Comparison of ENCODE assay signal across 9 mouse cellular contexts in genomic region chr9:121856649-121857416, GRCm38 (mm10). TPM values are rescaled to one million over a fixed set of nuclear protein-coding genes. Genes with fewer than 3 reads are reported as not detected.
DNase-seq lines count a peak whose midpoint lies in the region; ATAC-seq lines count a peak whose summit lies in the region.
"Had no signal": no experiment of that assay in that cellular context is flagged by ENCODE, and none has a peak within 500 bp of the region (broad histone marks: within the 10 kb centered on the region; RNA-seq: fewer than 3 reads in every experiment).

No protein-coding gene starts in this region.

- peak overlapping the region; percentile 84 for H3K4me3 ChIP-seq in hindbrain, embryonic 12.5 days
- H3K4me3 ChIP-seq in liver, embryonic 13.5 days (replicated peaks), result peak overlapping the region; percentile 89
- peak overlapping the region; percentile 82 for H3K4me3 ChIP-seq in neural tube, embryonic 13.5 days

- H3K9ac ChIP-seq in hindbrain, embryonic 12.5 days, result peak overlapping the region; percentile 91
- H3K9ac ChIP-seq in liver, embryonic 13.5 days, result peak overlapping the region; percentile 94
- peak overlapping the region; percentile 94 for H3K9ac ChIP-seq in neural tube, embryonic 13.5 days

- intact Hi-C loops in left cerebral cortex, postnatal 14 days (cut with DNase I), result no loop called here

- peaks cover 3% of the 10 kb centered on the region; the same call in 1 of the 2 replicates for H3K36me3 ChIP-seq in hindbrain, embryonic 12.5 days
- H3K36me3 ChIP-seq in liver, embryonic 13.5 days, result peaks cover 6% of the 10 kb centered on the region
- peaks cover 4% of the 10 kb centered on the region for H3K36me3 ChIP-seq in neural tube, embryonic 13.5 days

- no peaks in the 10 kb centered on the region for H3K9me3 ChIP-seq in hindbrain, embryonic 12.5 days (replicated peaks)
- no peaks in the 10 kb centered on the region for H3K9me3 ChIP-seq in liver, embryonic 13.5 days (replicated peaks)
- no peaks in the 10 kb centered on the region for H3K9me3 ChIP-seq in neural tube, embryonic 13.5 days

- H3K27me3 ChIP-seq in hindbrain, embryonic 12.5 days, result no peaks in the 10 kb centered on the region
- H3K27me3 ChIP-seq in liver, embryonic 13.5 days, result no peaks in the 10 kb centered on the region
- H3K27me3 ChIP-seq in neural tube, embryonic 13.5 days, result no peaks in the 10 kb centered on the region

- DNase-seq in embryo, embryonic 10 days (ENCODE audit: low spot score), result peak; percentile 57
- no peak for DNase-seq in embryo, embryonic 9.5 days (ENCODE audit: extremely low spot score)
- DNase-seq in 416B (ENCODE audit: low read depth), result peak; percentile 45
- DNase-seq in c-Kit-positive CD71-positive TER-119-positive erythroid progenitor cells, embryonic 14.5 days (ENCODE audit: low spot score), result peak; percentile 37
- DNase-seq in liver, embryonic 13.5 days, result no peak
- no peak for DNase-seq in left cerebral cortex, postnatal 14 days (ENCODE audit: low spot score in 2 of 2)

- no peak; the same call in 1 of the 2 replicates for ATAC-seq in hindbrain, embryonic 12.5 days (ENCODE audit: low FRiP score)
- peak; percentile 33 for ATAC-seq in liver, embryonic 13.5 days (ENCODE audit: low read depth)
- ATAC-seq in neural tube, embryonic 13.5 days (ENCODE audit: low read depth), result no peak; the same call in 1 of the 2 replicates

- H3K4me1 ChIP-seq in hindbrain, embryonic 12.5 days, result peaks cover 11% of the 10 kb centered on the region
- H3K4me1 ChIP-seq in liver, embryonic 13.5 days (replicated peaks), result peaks cover 42% of the 10 kb centered on the region
- H3K4me1 ChIP-seq in neural tube, embryonic 13.5 days (replicated peaks), result peaks cover 22% of the 10 kb centered on the region

- WGBS in hindbrain, embryonic 12.5 days, result under 1% methylated on average over 39 of the region's 39 CpGs
- under 1% methylated on average over 38 of the region's 39 CpGs for WGBS in liver, embryonic 13.5 days (ENCODE audit: insufficient replicate concordance)
- WGBS in neural tube, embryonic 13.5 days, result 1% methylated on average over 39 of the region's 39 CpGs

- peak overlapping the region; percentile 88 for H3K4me2 ChIP-seq in hindbrain, embryonic 12.5 days (replicated peaks)
- H3K4me2 ChIP-seq in liver, embryonic 13.5 days, result peak overlapping the region; percentile 92
- H3K4me2 ChIP-seq in neural tube, embryonic 13.5 days, result peak overlapping the region; percentile 94

- peak overlapping the region; percentile 94 for H3K27ac ChIP-seq in hindbrain, embryonic 12.5 days
- H3K27ac ChIP-seq in liver, embryonic 13.5 days, result peak overlapping the region; percentile 94
- H3K27ac ChIP-seq in neural tube, embryonic 13.5 days (replicated peaks), result peak overlapping the region; percentile 93

RNA-seq across cellular contexts. Expression of gene Higd1a, which starts 1.3 kb away (rescaled TPM):
- 139 and 144 TPM in 2 replicates for polyA plus RNA-seq in hindbrain, embryonic 12.5 days (2016; fragmentation: Nextera tagmentation; extraction: Ambion mirVana)
- 105 and 113 TPM in 2 replicates for polyA plus RNA-seq in liver, embryonic 13.5 days (2015; fragmentation: Nextera tagmentation; extraction: Ambion mirVana)
- polyA plus RNA-seq in neural tube, embryonic 13.5 days (2015; fragmentation: Nextera tagmentation; extraction: Ambion mirVana), result 129 and 150 TPM in 2 replicates
- total RNA-seq in left cerebral cortex, postnatal 14 days (2021), result 100 to 1,000 TPM in 1 of 2 experiments, 10 to 100 TPM in 1; 99.1 to 108 TPM

RNA-seq across cellular contexts. Expression of gene Ccdc13, which starts 17.6 kb away (rescaled TPM):
- 2.9 and 4.4 TPM in 2 replicates for polyA plus RNA-seq in hindbrain, embryonic 12.5 days (2016; fragmentation: Nextera tagmentation; extraction: Ambion mirVana)
- not detected in 2 replicates for polyA plus RNA-seq in liver, embryonic 13.5 days (2015; fragmentation: Nextera tagmentation; extraction: Ambion mirVana)
- 2.8 and 3.0 TPM in 2 replicates for polyA plus RNA-seq in neural tube, embryonic 13.5 days (2015; fragmentation: Nextera tagmentation; extraction: Ambion mirVana)
- total RNA-seq in left cerebral cortex, postnatal 14 days (2021), result 1 to 10 TPM; 9.1 to 9.3 TPM

RNA-seq across cellular contexts. Expression of gene Ackr2, which starts 41.3 kb away (rescaled TPM):
- 1.2 and 1.3 TPM in 2 replicates for polyA plus RNA-seq in hindbrain, embryonic 12.5 days (2016; fragmentation: Nextera tagmentation; extraction: Ambion mirVana)
- 0.21 and 0.27 TPM in 2 replicates for polyA plus RNA-seq in liver, embryonic 13.5 days (2015; fragmentation: Nextera tagmentation; extraction: Ambion mirVana)
- 1.2 and 1.4 TPM in 2 replicates for polyA plus RNA-seq in neural tube, embryonic 13.5 days (2015; fragmentation: Nextera tagmentation; extraction: Ambion mirVana)
- total RNA-seq in left cerebral cortex, postnatal 14 days (2021), result 1 to 10 TPM; 5.2 to 7.8 TPM

RNA-seq across cellular contexts. Expression of gene Cyp8b1, which starts 59.3 kb away (rescaled TPM):
- polyA plus RNA-seq in hindbrain, embryonic 12.5 days (2016; fragmentation: Nextera tagmentation; extraction: Ambion mirVana), result not detected in 2 replicates
- polyA plus RNA-seq in liver, embryonic 13.5 days (2015; fragmentation: Nextera tagmentation; extraction: Ambion mirVana), result 0.46 and 0.63 TPM in 2 replicates
- not detected in 2 replicates for polyA plus RNA-seq in neural tube, embryonic 13.5 days (2015; fragmentation: Nextera tagmentation; extraction: Ambion mirVana)
- not detected for total RNA-seq in left cerebral cortex, postnatal 14 days (2021)
- total RNA-seq: left cerebral cortex, adult 8-10 months had no signal

Comparison
In these comparisons a context has a peak if more than half of its experiments do, and no peak if none do; other contexts are left out.
1. DNase-seq: peak in embryo, embryonic 10 days (single experiment), 416B (single experiment) and c-Kit-positive CD71-positive TER-119-positive erythroid progenitor cells, embryonic 14.5 days (single experiment); none in embryo, embryonic 9.5 days (single experiment), liver, embryonic 13.5 days (single experiment) and left cerebral cortex, postnatal 14 days (0 of 2).
2. Peak in every context shown above with its lines, with median percentiles within 50 percentile points of each other: H3K27ac ChIP-seq, H3K4me2 ChIP-seq, H3K4me3 ChIP-seq and H3K9ac ChIP-seq.